Mouse (Mus musculus): ENCODE data around the gene Ggact.

DNA sequence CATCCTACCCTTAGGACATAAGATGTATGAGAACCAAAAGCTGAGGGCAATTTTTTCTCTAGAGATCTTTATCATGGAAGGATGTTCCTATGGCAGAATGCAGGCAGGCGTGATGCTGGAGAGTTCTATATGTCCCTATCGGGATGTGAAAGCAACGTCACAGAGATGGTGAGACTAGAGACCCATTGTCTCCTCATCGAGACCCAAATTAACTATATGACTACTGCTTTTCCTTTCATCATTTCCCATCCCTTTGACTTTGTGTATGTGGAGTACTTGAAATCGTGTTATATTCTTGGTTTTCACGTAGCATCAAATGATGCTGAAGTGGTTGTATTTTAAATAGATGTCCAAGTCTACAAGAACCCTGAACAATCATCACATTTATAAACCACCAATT lies at the start of gene Ggact:
- TF ChIP-seq CTCF (IDR thresholded peaks at IDR 0.05; ENCODE audit: control insufficient read depth, insufficient read depth, insufficient read length) (no peak), USF1 (IDR thresholded peaks at IDR 0.05; ENCODE audit: low read depth) (no peak), MAX (IDR thresholded peaks at IDR 0.05) (no peak), CEBPB (IDR thresholded peaks at IDR 0.05; ENCODE audit: low read depth) (no peak)
